Mouse (Mus musculus) forebrain, embryonic 15.5 days (tissue): ENCODE data around the gene Robo4. TPM values are rescaled to one million over a fixed set of nuclear protein-coding genes. Genes with fewer than 3 reads are reported as not detected.

Experiments used
- ATAC-seq: fragments of 200-750 bp; cut with Nextera tagmentation; replicated peaks from 2 replicates; pipeline ENCODE4 v1.8.0; 2017; ENCODE audit warnings: mild to moderate bottlenecking, moderate TSS enrichment, moderate library complexity
- H3K27ac ChIP-seq: fragments of 300-500 bp; sonication (generic); replicated peaks from 2 replicates; pipeline ENCODE4 v1.5.1; 2015; ENCODE audit warnings: mild to moderate bottlenecking, inconsistent platforms
- H3K27me3 ChIP-seq: fragments of 300-500 bp; sonication (generic); 2 replicates; pipeline ENCODE4 v1.6.1; 2015; ENCODE audit warnings: inconsistent platforms
- H3K36me3 ChIP-seq: fragments of 300-500 bp; sonication (generic); 2 replicates; pipeline ENCODE4 v1.6.1; 2015; ENCODE audit warnings: mild to moderate bottlenecking, inconsistent platforms
- H3K4me1 ChIP-seq: fragments of 300-500 bp; sonication (generic); 2 replicates; pipeline ENCODE4 v1.6.1; 2015; ENCODE audit warnings: inconsistent platforms
- H3K4me2 ChIP-seq: fragments of 300-500 bp; sonication (generic); replicated peaks from 2 replicates; pipeline ENCODE4 v1.6.1; 2015; ENCODE audit warnings: mild to moderate bottlenecking, inconsistent platforms
- H3K4me3 ChIP-seq: fragments of 300-500 bp; sonication (generic); 2 replicates; pipeline ENCODE4 v1.5.1; 2015; ENCODE audit warnings: mild to moderate bottlenecking, inconsistent platforms
- H3K9ac ChIP-seq: fragments of 300-500 bp; sonication (generic); replicated peaks from 2 replicates; pipeline ENCODE4 v1.6.1; 2015; ENCODE audit warnings: mild to moderate bottlenecking, inconsistent platforms
- H3K9me3 ChIP-seq: fragments of 300-500 bp; sonication (generic); 2 replicates; pipeline ENCODE4 v1.6.1; 2016; ENCODE audit warnings: inconsistent platforms
- WGBS: fragments of 180-500 bp; shearing (Covaris S2); methylation state at CpG from one replicate; pipeline ENCODE4 v1.1.7; 2015; ENCODE audit warnings: mixed read lengths; 5-methylcytosine and 5-hydroxymethylcytosine counted together
- polyA plus RNA-seq: library from polyadenylated mRNA; unstranded; fragments of >200 nt; fragmentation: Nextera tagmentation; extraction: Ambion mirVana; gene quantifications from 2 replicates; pipeline ENCODE4 v1.2.1, GENCODE M21; 2015

The Robo4 gene
- polyA plus RNA-seq, 1 experiment from 2014 or later, result 3.3 TPM

DNA sequence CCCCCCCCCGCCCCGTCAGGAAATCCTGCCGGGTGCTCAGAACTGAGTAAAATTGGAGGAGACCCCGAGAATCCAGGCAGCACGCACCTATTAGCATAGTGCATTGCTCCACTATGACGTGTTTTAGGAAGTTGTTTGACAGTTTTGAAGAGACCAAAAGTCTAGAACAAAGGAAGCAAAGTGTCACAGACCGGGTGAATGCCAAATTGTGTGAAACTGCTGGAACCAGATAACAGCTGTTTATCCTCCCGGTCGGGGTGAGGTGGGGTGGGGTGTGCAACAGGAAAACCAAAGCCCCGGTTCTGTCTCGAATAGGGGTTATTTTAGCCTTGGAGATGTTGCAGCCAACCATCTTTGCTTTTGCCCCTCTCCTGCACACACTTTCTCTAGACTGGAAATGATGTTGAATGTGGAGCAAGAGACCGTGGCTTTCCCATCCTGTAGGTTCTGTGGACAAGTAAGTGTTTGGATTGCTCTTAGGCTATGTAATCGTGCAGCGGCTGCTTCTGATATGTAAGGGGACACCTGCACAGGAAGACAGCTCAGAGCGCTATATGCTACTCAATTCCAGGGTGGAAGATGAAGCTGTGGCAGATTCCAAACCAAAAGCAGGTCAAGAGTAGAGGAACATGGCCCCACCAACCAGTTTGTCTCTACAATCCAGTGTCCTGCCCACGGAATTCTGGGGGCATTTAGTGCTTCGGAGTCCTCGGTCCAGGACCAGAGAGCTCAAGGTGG is 32.3 kb downstream of the Robo4 start:
- H3K4me3 ChIP-seq, result peak overlapping the region; percentile 43; the same call in 1 of the 2 replicates
- H3K27me3 ChIP-seq, result peaks cover 53% of the 10 kb centered on the region
- H3K9me3 ChIP-seq, result no peaks in the 10 kb centered on the region
- peak overlapping the region; percentile 67; the same call in 1 of the 2 replicates for H3K4me2 ChIP-seq
- no peaks in the 10 kb centered on the region for H3K36me3 ChIP-seq
- no peak overlapping the region for H3K27ac ChIP-seq
- ATAC-seq, result no peak
- H3K9ac ChIP-seq, result no peak overlapping the region
- H3K4me1 ChIP-seq, result peaks cover 44% of the 10 kb centered on the region
- 6% methylated on average over 18 of the region's 18 CpGs for WGBS

DNA sequence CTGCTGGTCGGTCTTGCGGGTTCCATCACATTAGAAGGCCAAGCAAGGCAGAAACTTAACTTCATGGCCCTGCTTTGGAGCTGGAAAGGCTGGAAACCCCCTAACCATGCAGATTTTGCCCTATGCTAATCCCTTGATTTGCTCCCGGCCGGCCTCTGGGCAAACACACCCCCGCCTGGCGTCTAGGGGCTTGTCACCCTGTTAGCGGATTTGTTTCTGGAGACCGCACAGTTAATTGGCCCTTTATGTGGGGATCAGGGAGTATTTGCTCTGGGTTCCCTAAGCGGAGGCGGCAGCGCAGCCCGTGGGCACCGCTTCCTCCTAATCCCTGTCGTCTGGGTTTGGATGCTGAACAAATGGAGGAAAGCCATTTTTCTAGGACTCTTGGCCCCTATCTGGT is 33.2 kb downstream of the Robo4 start:
- H3K27me3 ChIP-seq, result peaks cover 46% of the 10 kb centered on the region
- H3K36me3 ChIP-seq, result no peaks in the 10 kb centered on the region
- H3K9me3 ChIP-seq, result no peaks in the 10 kb centered on the region
- no peak overlapping the region for H3K27ac ChIP-seq
- H3K4me1 ChIP-seq, result peaks cover 44% of the 10 kb centered on the region
- H3K9ac ChIP-seq, result no peak overlapping the region
- H3K4me2 ChIP-seq, result no peak overlapping the region
- ATAC-seq, result no peak
- no peak overlapping the region for H3K4me3 ChIP-seq
- 4% methylated on average over 14 of the region's 14 CpGs for WGBS

DNA sequence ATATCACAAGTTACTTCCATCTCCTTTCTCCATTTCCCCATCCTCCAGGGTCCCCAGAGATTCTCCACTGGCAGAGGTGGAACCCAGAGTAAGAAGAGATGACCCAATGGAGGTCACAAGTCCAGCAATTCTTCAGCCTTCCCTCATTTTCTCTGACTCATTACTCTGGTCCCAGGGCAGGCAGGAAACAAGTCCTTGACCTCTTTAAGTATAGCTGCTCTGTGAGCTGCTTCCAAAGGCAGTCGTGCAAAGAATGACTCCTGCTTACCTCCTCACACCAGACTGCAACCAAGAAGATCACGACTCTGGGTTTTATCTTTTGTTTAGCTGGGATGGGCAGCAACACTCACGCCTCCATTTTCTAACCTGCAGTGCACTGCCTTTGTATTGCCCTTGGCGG is 33.9 kb downstream of the Robo4 start:
- no peak overlapping the region for H3K27ac ChIP-seq
- no peak overlapping the region for H3K4me2 ChIP-seq
- H3K9ac ChIP-seq, result no peak overlapping the region
- no peaks in the 10 kb centered on the region for H3K9me3 ChIP-seq
- peaks cover 46% of the 10 kb centered on the region for H3K27me3 ChIP-seq
- no peak overlapping the region for H3K4me3 ChIP-seq
- H3K36me3 ChIP-seq, result no peaks in the 10 kb centered on the region
- peaks cover 44% of the 10 kb centered on the region for H3K4me1 ChIP-seq
- no peak for ATAC-seq
- WGBS, result 22% methylated on average over 4 of the region's 4 CpGs

DNA sequence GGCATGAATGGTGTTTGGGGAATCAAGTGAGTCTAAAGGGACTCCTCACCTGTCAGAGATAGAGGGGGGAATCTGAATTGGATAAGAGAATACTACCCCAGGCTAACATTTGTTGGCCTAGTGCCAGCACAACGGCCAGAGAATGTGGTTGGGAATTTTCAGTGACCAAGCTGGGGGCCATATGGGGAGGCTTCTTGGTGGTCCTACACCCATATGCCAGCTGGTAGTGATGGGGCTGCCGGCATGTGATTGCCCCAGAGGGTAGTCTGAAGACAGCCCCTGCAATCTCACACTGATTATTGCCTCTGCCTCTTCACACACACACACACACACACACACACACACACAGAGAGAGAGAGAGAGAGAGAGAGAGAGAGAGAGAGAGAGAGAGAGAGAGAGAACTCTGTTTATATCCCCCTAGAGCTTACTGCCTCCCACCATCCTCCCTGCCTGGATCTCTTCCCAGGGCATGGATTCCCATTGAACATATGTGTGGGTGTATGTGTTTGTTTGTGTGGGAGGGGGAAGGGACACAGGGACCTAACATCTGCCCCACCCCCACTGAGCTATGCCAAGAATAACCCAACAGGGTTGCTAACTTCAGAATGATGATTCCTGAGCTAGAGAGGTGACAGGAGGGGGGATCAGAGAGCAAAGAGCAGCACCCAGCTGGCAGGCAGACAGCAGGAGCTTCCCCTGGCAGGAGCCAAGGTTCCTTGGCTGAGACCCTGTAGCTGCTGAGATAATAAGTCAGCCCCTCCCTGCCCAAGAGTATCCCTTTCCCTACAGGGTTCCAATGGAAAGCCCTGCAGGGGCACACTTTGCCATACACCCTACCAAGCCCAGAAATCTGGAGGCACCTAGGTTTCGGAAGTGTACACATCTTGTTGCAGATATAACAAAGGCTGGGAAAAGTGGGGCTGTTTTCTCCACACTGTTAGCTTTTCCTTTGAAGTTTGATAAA is 36.4 kb downstream of the Robo4 start:
- Histone ChIP-seq H3K27ac (peak overlapping the region; percentile 40), H3K9ac (no peak overlapping the region), H3K9me3 (no peaks in the 10 kb centered on the region), H3K36me3 (no peaks in the 10 kb centered on the region), H3K27me3 (peaks cover 26% of the 10 kb centered on the region), H3K4me3 (no peak overlapping the region), H3K4me2 (no peak overlapping the region), H3K4me1 (peaks cover 25% of the 10 kb centered on the region)
- 40% methylated on average over 3 of the region's 3 CpGs for WGBS
- peak; percentile 87 for ATAC-seq

DNA sequence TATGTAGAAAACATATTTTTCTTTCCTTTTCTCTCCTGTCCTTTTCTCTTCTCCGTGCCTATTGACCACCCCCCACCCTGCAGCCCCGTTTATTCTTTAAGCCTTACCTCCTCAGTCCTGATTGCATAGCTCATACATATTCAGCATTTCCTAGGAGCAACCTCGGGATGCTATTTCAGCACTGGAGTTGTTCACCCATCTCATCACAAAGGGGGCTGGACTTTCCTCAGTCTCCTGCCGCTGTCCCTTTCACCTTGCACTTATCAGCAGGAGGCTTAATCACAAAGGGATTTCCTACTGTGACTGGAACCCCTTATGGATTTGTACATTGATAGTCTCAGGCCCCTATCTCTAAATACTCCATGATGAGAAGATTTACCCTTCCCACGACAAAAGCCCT is 50.7 kb downstream of the Robo4 start:
- H3K4me1 ChIP-seq, result peaks cover 54% of the 10 kb centered on the region
- no peaks in the 10 kb centered on the region for H3K36me3 ChIP-seq
- no peak for ATAC-seq
- 0 out of 2 replicates have a peak overlapping the region, but pooled peaks have one; percentile 0 for H3K27ac ChIP-seq
- H3K27me3 ChIP-seq, result no peaks in the 10 kb centered on the region
- H3K9ac ChIP-seq, result no peak overlapping the region
- no peak overlapping the region for H3K4me2 ChIP-seq
- no peak overlapping the region for H3K4me3 ChIP-seq
- H3K9me3 ChIP-seq, result no peaks in the 10 kb centered on the region
- under 1% methylated on average over 5 of the region's 5 CpGs for WGBS

DNA sequence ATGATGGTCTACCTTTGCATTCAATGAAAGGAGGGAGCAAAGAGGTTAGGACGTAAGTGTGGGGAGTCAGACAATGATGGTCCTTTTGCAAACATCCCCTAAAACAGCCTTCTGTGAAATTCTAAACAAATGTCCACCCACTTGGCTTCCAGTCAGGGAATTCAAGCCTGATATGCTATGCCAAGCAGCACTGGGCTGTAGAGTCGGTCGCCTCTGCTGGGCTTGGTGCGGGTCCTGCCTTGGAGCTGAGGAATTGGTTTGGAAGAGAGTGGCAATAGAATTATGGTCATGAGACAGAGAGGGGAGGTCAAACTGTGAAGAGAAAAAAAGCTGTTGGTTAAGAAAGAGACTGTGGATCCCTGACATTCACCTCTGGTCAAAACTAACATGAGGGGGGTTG is 51.6 kb downstream of the Robo4 start:
- H3K4me2 ChIP-seq, result no peak overlapping the region
- no peaks in the 10 kb centered on the region for H3K9me3 ChIP-seq
- H3K4me3 ChIP-seq, result no peak overlapping the region
- 0 out of 2 replicates have a peak overlapping the region, but pooled peaks have one; percentile 24 for H3K27ac ChIP-seq
- no peaks in the 10 kb centered on the region for H3K27me3 ChIP-seq
- no peak overlapping the region for H3K9ac ChIP-seq
- no peaks in the 10 kb centered on the region for H3K36me3 ChIP-seq
- WGBS, result 22% methylated on average over 4 of the region's 4 CpGs
- ATAC-seq, result no peak
- peaks cover 60% of the 10 kb centered on the region for H3K4me1 ChIP-seq

DNA sequence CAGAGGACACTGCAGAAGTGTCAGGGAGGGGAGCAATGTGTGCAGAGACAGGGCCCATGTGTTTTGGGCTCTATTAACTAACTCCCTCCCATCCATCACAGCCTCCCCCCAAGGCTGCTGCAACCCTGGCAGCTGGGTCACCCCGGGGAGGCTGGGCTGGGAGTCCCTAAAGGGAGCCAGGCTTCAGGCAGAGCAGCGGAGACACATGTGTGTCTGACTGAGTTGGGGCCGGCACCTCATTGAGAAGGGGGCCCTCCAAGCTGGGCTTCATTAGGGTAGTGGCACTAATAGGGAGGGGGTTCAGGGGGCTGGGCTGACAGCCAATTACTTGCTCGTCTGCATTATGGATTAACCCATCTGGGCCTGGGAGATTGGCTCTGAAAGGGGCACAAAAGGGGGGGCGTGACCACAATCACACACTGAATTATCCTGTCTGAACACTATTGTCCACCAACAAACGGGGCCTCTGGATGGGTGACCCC is 52.4 kb downstream of the Robo4 start:
- Histone ChIP-seq H3K27me3 (no peaks in the 10 kb centered on the region), H3K4me3 (no peak overlapping the region), H3K27ac (peak overlapping the region; percentile 73), H3K36me3 (no peaks in the 10 kb centered on the region), H3K4me1 (peaks cover 67% of the 10 kb centered on the region), H3K9ac (no peak overlapping the region), H3K4me2 (no peak overlapping the region), H3K9me3 (no peaks in the 10 kb centered on the region)
- ATAC-seq, result peak; percentile 74
- 0% methylated on average over 6 of the region's 6 CpGs for WGBS

DNA sequence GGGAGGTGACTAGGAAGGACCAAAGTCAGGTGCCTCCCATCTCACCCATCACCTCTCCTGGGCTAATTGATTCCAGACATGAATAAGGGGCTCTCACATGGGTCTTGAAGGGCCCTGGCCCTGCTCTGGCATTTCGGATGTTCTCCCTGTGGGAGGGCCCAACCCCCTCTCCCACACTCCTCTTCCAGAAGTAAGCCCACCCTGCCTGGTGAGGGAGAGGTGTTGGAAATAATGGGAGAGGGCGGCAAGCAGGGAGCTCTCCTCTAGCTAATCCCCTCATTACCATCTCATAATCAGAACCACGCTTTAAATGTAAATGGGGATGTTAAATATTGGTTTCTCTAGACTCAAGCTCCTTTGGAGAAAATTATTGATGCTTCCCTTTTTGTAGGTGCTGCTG is 53.3 kb downstream of the Robo4 start:
- Histone ChIP-seq H3K27ac (peak overlapping the region; percentile 73), H3K9me3 (no peaks in the 10 kb centered on the region), H3K9ac (no peak overlapping the region)

DNA sequence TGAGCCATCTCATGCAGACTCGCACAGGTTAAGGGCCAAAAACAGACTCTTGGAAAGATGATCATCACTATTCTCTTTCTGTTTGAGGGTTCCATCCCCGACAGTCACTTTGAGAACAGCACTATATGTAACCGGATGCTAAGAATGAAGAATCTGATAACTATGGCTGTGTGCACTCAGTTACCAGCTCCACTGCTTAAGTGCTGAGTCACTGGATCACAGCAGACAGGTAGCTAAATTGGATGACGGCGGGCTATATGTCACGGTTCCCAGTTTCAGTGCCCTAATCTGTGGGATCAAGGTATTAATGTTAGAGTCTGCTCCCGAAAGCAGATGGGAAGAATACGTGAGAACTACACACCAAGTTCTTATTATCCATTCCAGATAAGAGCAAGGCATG is 54.2 kb downstream of the Robo4 start:
- H3K4me3 ChIP-seq, result no peak overlapping the region
- ATAC-seq, result no peak

More for the DNA sequence above, 53.3 kb downstream of the Robo4 start:
- peak; percentile 16 for ATAC-seq
- H3K36me3 ChIP-seq, result no peaks in the 10 kb centered on the region
- no peak overlapping the region for H3K4me2 ChIP-seq
- peaks cover 76% of the 10 kb centered on the region for H3K4me1 ChIP-seq
- H3K27me3 ChIP-seq, result no peaks in the 10 kb centered on the region
- 3% methylated on average over 3 of the region's 3 CpGs for WGBS
- H3K4me3 ChIP-seq, result no peak overlapping the region

DNA sequence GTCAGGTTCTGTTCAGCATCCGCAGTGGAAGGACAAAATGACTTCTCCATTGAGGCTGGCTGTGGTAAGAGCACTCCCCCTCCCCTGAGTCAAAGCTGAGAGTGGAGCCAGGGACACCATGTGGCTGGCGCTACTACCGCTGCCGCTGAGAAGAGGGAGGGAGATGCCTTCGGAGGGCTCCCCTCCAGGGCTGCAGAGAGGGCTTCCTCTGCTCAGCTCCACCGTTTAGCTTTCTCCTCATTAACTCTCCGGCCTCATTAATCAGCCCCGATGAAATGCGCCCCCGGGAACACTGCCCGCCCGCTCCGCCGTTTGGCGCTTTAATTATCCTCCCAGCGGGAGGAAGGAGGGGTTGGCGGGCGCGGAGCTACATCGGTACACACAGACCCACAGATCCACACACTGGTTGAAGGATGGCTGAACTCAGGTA is 54.8 kb downstream of the Robo4 start:
- Histone ChIP-seq H3K27me3 (no peaks in the 10 kb centered on the region), H3K4me1 (peaks cover 85% of the 10 kb centered on the region), H3K27ac (peak overlapping the region; percentile 63), H3K4me2 (peak overlapping the region; percentile 43), H3K36me3 (no peaks in the 10 kb centered on the region), H3K9ac (peak overlapping the region; percentile 33), H3K9me3 (no peaks in the 10 kb centered on the region), H3K4me3 (peak overlapping the region; percentile 33)
- under 1% methylated on average over 17 of the region's 20 CpGs for WGBS
- ATAC-seq, result peak; percentile 84

More for the DNA sequence above, 54.2 kb downstream of the Robo4 start:
- H3K4me1 ChIP-seq, result peaks cover 81% of the 10 kb centered on the region
- peak overlapping the region; percentile 43 for H3K4me2 ChIP-seq
- H3K9ac ChIP-seq, result no peak overlapping the region
- no peaks in the 10 kb centered on the region for H3K27me3 ChIP-seq
- 4% methylated on average over 8 of the region's 8 CpGs for WGBS
- H3K9me3 ChIP-seq, result no peaks in the 10 kb centered on the region
- H3K36me3 ChIP-seq, result no peaks in the 10 kb centered on the region
- peak overlapping the region; percentile 63; the same call in 1 of the 2 replicates for H3K27ac ChIP-seq

DNA sequence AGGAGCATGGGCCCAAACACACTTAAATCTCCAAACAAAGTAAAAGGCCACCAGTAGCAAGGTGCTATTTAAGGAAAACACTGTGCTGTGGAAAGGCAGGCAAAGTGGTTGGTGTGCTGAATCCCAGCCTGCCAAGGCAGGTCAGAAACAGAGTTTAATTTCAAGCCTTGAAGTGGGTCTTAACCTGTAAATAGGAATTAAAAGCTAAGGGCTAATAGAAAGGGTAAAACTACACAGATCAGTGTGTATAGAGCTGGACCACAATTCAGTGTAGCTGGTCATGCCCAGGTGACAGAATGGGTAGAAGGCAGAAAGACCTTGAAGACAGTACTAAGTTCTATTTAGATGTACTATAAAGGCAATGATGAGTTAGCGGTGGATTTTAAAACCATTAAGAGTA is 55.5 kb downstream of the Robo4 start:
- WGBS, result 59% methylated on average over 1 of the region's 1 CpGs
- Histone ChIP-seq H3K27me3 (peaks cover 4% of the 10 kb centered on the region; the same call in 1 of the 2 replicates), H3K27ac (peak overlapping the region; percentile 63; the same call in 1 of the 2 replicates)

DNA sequence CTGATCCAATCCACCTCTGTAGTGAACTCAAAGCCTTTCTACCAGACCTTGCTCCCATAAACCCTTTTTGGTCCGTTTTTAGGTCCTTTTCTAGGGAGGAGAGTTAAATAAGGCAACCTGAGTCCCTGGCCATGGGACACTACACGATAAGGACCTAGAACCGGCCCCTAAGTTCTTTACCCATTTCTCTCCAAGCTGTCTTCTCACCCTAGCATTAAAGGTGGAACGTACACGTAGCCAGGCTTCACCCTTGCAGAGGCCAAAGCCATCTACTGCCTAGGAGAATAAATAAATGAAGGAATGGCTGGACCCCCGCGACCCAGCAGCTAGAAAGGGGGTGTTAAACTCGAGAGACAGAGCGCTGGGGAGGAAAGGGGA is 58.0 kb downstream of the Robo4 start:
- ATAC-seq, result no peak
- no peaks in the 10 kb centered on the region for H3K9me3 ChIP-seq
- H3K27me3 ChIP-seq, result peaks cover 5% of the 10 kb centered on the region; the same call in 1 of the 2 replicates
- H3K4me2 ChIP-seq, result peak overlapping the region; percentile 94
- H3K36me3 ChIP-seq, result no peaks in the 10 kb centered on the region
- WGBS, result 7% methylated on average over 9 of the region's 9 CpGs
- peaks cover 65% of the 10 kb centered on the region for H3K4me1 ChIP-seq
- H3K27ac ChIP-seq, result peak overlapping the region; percentile 77
- peak overlapping the region; percentile 51 for H3K4me3 ChIP-seq
- H3K9ac ChIP-seq, result peak overlapping the region; percentile 76

More for the DNA sequence above, 55.5 kb downstream of the Robo4 start:
- H3K4me1 ChIP-seq, result peaks cover 83% of the 10 kb centered on the region
- peak overlapping the region; percentile 43 for H3K4me2 ChIP-seq
- no peak overlapping the region for H3K4me3 ChIP-seq
- no peaks in the 10 kb centered on the region for H3K9me3 ChIP-seq
- H3K36me3 ChIP-seq, result no peaks in the 10 kb centered on the region
- H3K9ac ChIP-seq, result 0 out of 2 replicates have a peak overlapping the region, but pooled peaks have one; percentile 33
- no peak for ATAC-seq
